ENCODE assay signal across 7 mouse cellular contexts in the genomic region with DNA sequence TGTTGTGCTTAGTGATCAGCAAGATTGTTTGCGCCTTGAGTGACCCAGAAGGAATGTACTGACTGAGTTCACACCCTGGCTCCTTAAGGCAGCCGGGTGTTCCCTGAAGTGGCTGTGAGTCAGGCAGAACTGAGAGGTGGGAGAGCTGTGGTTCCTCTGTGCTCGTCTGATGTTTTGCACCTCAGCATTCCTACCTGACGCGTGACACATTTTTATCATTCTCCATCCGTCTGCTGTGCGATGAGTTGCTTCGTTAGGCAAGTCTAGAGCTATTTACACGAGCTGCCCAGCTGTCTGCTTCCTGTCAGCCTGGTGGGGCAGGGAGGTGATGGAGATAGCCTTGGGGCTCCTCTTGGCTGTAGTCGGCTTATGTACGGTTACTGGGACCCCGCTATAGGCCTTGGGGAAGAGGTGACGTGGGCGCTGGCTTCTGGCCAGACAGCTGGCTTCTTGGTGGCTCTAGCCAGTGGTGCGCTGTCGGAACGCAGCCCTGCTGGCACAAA. TPM values are rescaled to one million over a fixed set of nuclear protein-coding genes. Genes with fewer than 3 reads are reported as not detected.
DNase-seq lines count a peak whose midpoint lies in the region; ATAC-seq and TF ChIP-seq lines count a peak whose summit lies in the region.

No protein-coding gene starts in this region.

- H3ac ChIP-seq in C2C12 (ENCODE audit: control insufficient read depth, insufficient read length, low read depth): no peak overlapping the region

- DNase-seq in ES-CJ7 (ENCODE audit: low read depth, low spot score): peak; percentile 70
- no peak for DNase-seq in hindbrain, embryonic 10.5 days (ENCODE audit: low spot score)
- DNase-seq in lung, adult 18-20 months: peak; percentile 83 to 88
- peak; percentile 73 for DNase-seq in skeletal muscle tissue, adult 2 months (ENCODE audit: low read depth, low spot score)
- no peak for DNase-seq in spleen, postnatal 4 days (ENCODE audit: low spot score in 2 of 2)

- H3K9ac ChIP-seq in forebrain, embryonic 13.5 days: no peak overlapping the region

- H3K4me2 ChIP-seq in forebrain, embryonic 13.5 days: no peak overlapping the region

- H3K9me3 ChIP-seq in forebrain, embryonic 13.5 days (replicated peaks): no peaks in the 10 kb centered on the region
- no peaks in the 10 kb centered on the region for H3K9me3 ChIP-seq in hindbrain, embryonic 10.5 days

- no peak overlapping the region for H3K4me3 ChIP-seq in C2C12 (ENCODE audit: insufficient read depth, poor library complexity, severe bottlenecking)
- H3K4me3 ChIP-seq in forebrain, embryonic 13.5 days: no peak overlapping the region
- no peak overlapping the region for H3K4me3 ChIP-seq in hindbrain, embryonic 10.5 days

- peaks cover 20% of the 10 kb centered on the region for H3K4me1 ChIP-seq in forebrain, embryonic 13.5 days
- peaks cover 47% of the 10 kb centered on the region for H3K4me1 ChIP-seq in hindbrain, embryonic 10.5 days (replicated peaks)

- H3K27ac ChIP-seq in forebrain, embryonic 13.5 days: no peak overlapping the region
- H3K27ac ChIP-seq in hindbrain, embryonic 10.5 days: peak overlapping the region; percentile 66; the same call in 1 of the 2 replicates

- H3K27me3 ChIP-seq in C2C12 (ENCODE audit: control insufficient read depth, insufficient read depth, insufficient read length): no peaks in the 10 kb centered on the region
- H3K27me3 ChIP-seq in forebrain, embryonic 13.5 days: no peaks in the 10 kb centered on the region
- H3K27me3 ChIP-seq in hindbrain, embryonic 10.5 days (ENCODE audit: insufficient read depth, poor library complexity, severe bottlenecking): no peaks in the 10 kb centered on the region

- H3K79me3 ChIP-seq in C2C12 (ENCODE audit: low read depth): peaks cover 12% of the 10 kb centered on the region

- 60% methylated on average over 17 of the region's 17 CpGs for WGBS in forebrain, embryonic 13.5 days
- 74% methylated on average over 17 of the region's 17 CpGs for WGBS in hindbrain, embryonic 10.5 days

- TF ChIP-seq CTCF in C2C12 (IDR thresholded peaks at IDR 0.05; ENCODE audit: control insufficient read depth, insufficient read depth, insufficient read length): no peak

- H3K36me3 ChIP-seq in C2C12 (ENCODE audit: control insufficient read depth, insufficient read depth): no peaks in the 10 kb centered on the region
- H3K36me3 ChIP-seq in forebrain, embryonic 13.5 days (ENCODE audit: poor library complexity, severe bottlenecking): no peaks in the 10 kb centered on the region
- no peaks in the 10 kb centered on the region for H3K36me3 ChIP-seq in hindbrain, embryonic 10.5 days

- ATAC-seq in forebrain, embryonic 13.5 days: 0 out of 2 replicates have a peak, but pooled peaks have one; percentile 19

- peaks cover 37% of the 10 kb centered on the region for H3K79me2 ChIP-seq in C2C12 (ENCODE audit: control insufficient read depth, insufficient read depth)

TF ChIP-seq in C2C12, 6 proteins besides CTCF, POLR2A, EP300 and RAD21:
- TF ChIP-seq CEBPB (IDR thresholded peaks at IDR 0.05; ENCODE audit: low read depth) (peak; percentile 72), MYOD1 (IDR thresholded peaks at IDR 0.05; ENCODE audit: control insufficient read depth, insufficient read length, low read depth) (peak; percentile 65), MAX (IDR thresholded peaks at IDR 0.05) (no peak)

RNA-seq across cellular contexts. Expression of a gene that starts 17.1 kb away (rescaled TPM):
- polyA plus RNA-seq in C2C12 (2012; fragmentation: generic; extraction: Trizol): 18.8 TPM
- polyA plus RNA-seq in forebrain, embryonic 13.5 days (2015; fragmentation: Nextera tagmentation; extraction: Ambion mirVana): 38.9 and 42.5 TPM in 2 replicates
- 12.5 and 33.4 TPM in 2 replicates for polyA plus RNA-seq in hindbrain, embryonic 10.5 days (2016; fragmentation: Nextera tagmentation; extraction: Ambion mirVana)

RNA-seq across cellular contexts. Expression of a gene that starts 30.1 kb away (rescaled TPM):
- polyA plus RNA-seq in C2C12 (2012; fragmentation: generic; extraction: Trizol): 0.06 TPM
- polyA plus RNA-seq in forebrain, embryonic 13.5 days (2015; fragmentation: Nextera tagmentation; extraction: Ambion mirVana): 0.31 and 0.42 TPM in 2 replicates
- polyA plus RNA-seq in hindbrain, embryonic 10.5 days (2016; fragmentation: Nextera tagmentation; extraction: Ambion mirVana): 0.47 TPM in 1 of 2 replicates, not detected in the other

RNA-seq across cellular contexts. Expression of a gene that starts 42.9 kb away (rescaled TPM):
- polyA plus RNA-seq in C2C12 (2012; fragmentation: generic; extraction: Trizol): 28.9 TPM
- 6.0 and 6.3 TPM in 2 replicates for polyA plus RNA-seq in forebrain, embryonic 13.5 days (2015; fragmentation: Nextera tagmentation; extraction: Ambion mirVana)
- polyA plus RNA-seq in hindbrain, embryonic 10.5 days (2016; fragmentation: Nextera tagmentation; extraction: Ambion mirVana): 7.1 and 8.3 TPM in 2 replicates

RNA-seq across cellular contexts. Expression of a gene that starts 55.5 kb away (rescaled TPM):
- 1.5 TPM for polyA plus RNA-seq in C2C12 (2012; fragmentation: generic; extraction: Trizol)
- 3.9 and 4.0 TPM in 2 replicates for polyA plus RNA-seq in forebrain, embryonic 13.5 days (2015; fragmentation: Nextera tagmentation; extraction: Ambion mirVana)
- polyA plus RNA-seq in hindbrain, embryonic 10.5 days (2016; fragmentation: Nextera tagmentation; extraction: Ambion mirVana): 1.8 and 2.4 TPM in 2 replicates

Comparison
In these comparisons a context has a peak if more than half of its experiments do, and no peak if none do; other contexts are left out.
1. DNase-seq: peak in ES-CJ7 (single experiment), lung, adult 18-20 months (2 of 2) and skeletal muscle tissue, adult 2 months (single experiment); none in hindbrain, embryonic 10.5 days (single experiment) and spleen, postnatal 4 days (0 of 2).